Mouse (Mus musculus): Measurements from ENCODE around the gene Palm3.

DNA sequence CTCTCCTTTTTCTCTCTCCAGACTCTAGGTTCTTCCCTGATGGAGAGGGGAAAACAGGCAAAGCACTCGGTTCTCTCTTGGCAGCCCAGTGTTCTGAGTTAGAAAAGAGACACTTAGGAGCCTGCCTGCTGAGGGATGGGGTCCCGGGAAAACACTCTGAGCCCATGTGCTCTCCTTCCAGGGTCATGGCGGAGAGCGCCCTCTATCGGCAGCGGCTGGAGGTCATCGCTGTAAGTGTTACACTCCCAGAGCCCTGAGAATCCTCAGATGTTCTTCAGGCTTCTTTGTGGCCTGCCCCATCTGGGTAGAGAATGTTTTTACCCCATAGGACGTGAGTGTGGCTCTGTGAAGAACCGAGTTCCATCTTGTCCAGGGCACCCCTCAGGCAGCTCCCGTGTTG lies 2.9 kb downstream of the Palm3 start:
- TF ChIP-seq EP300 (IDR thresholded peaks at IDR 0.05) (no peak), CTCF (IDR thresholded peaks at IDR 0.05) (peak; percentile 81)

Data from lung, postnatal 0 days (tissue).